Mouse (Mus musculus): ENCODE data around the gene Tnrc18. TPM values are rescaled to one million over a fixed set of nuclear protein-coding genes. Genes with fewer than 3 reads are reported as not detected.

Gene Tnrc18
- total and polyA plus RNA-seq, 3 experiments = 0.71 to 7.7 (median 5.2) TPM

GRCm38 (mm10) chr5:142678141-142678571, 139.3 kb downstream of the Tnrc18 start:
- DNase-seq (ENCODE audit: extremely low read depth) = no peak
- Histone ChIP-seq H3K27me3 (replicated peaks) (no peaks in the 10 kb centered on the region), H3K27ac (ENCODE audit: insufficient read depth, low read depth) (no peak overlapping the region), H3K4me1 (ENCODE audit: control insufficient read depth in 1 of 2, insufficient read depth in 2 of 2) (peaks cover 0 to 4% of the 10 kb centered on the region in 2 experiments; a peak in 1 of 4 replicates), H3K9ac (ENCODE audit: insufficient read depth, low read depth) (no peak overlapping the region), H3K4me3 (replicated peaks in 1 of 3; ENCODE audit: low read depth in 2 of 3, low read length in 2 of 3, poor library complexity in 1 of 3) (no peak overlapping the region), H3K4me2 (ENCODE audit: insufficient read depth, low read depth, poor library complexity, severe bottlenecking) (no peak overlapping the region), H3K79me2 (replicated peaks; ENCODE audit: control insufficient read depth, extremely low read depth, insufficient read depth, poor library complexity, severe bottlenecking) (no peaks in the 10 kb centered on the region), H3K9me3 (replicated peaks; ENCODE audit: low read length) (peaks cover 4% of the 10 kb centered on the region), H3K36me3 (replicated peaks in 1 of 2; ENCODE audit: control insufficient read depth in 1 of 2, insufficient read depth in 1 of 2, low read length in 1 of 2) (no peaks in the 10 kb centered on the region)
- dilution Hi-C loops (cut with MboI; ENCODE audit: extremely low pct_ligation_motif_present, extremely low pct_unique_long_range_greater_than_20kb, low sequenced_read_pairs) (no loop called here), in situ Hi-C loops (cut with MboI; ENCODE audit: low pct_ligation_motif_present, low pct_unique_long_range_greater_than_20kb, low sequenced_read_pairs) (no loop called here)
- no peak for TF ChIP-seq SIN3A (IDR thresholded peaks at IDR 0.05; ENCODE audit: low read length)

Other genes with a start within 250 kb of the Tnrc18 start
- not detected in 2 replicates for gene Mmd2, start 208.9 kb downstream of the Tnrc18 start, total RNA-seq (2012; rRNA removed)
- gene Mmd2, start 208.9 kb downstream of the Tnrc18 start, total RNA-seq (2014; rRNA removed) = not detected in 2 replicates
- gene Mmd2, start 208.9 kb downstream of the Tnrc18 start, polyA plus RNA-seq (2012; ENCODE audit: insufficient read length, low read depth) = not detected in 2 replicates
- 34.5 and 38.0 TPM in 2 replicates for gene Wipi2, start 190.0 kb downstream of the Tnrc18 start, total RNA-seq (2012; rRNA removed)
- 47.4 and 50.1 TPM in 2 replicates for gene Wipi2, start 190.0 kb downstream of the Tnrc18 start, total RNA-seq (2014; rRNA removed)
- 43.4 and 47.9 TPM in 2 replicates for gene Wipi2, start 190.0 kb downstream of the Tnrc18 start, polyA plus RNA-seq (2012; ENCODE audit: insufficient read length, low read depth)
- gene Slc29a4, start 125.2 kb downstream of the Tnrc18 start, total RNA-seq (2012; rRNA removed) = not detected in 2 replicates
- gene Slc29a4, start 125.2 kb downstream of the Tnrc18 start, total RNA-seq (2014; rRNA removed) = not detected in 2 replicates
- not detected in 2 replicates for gene Slc29a4, start 125.2 kb downstream of the Tnrc18 start, polyA plus RNA-seq (2012; ENCODE audit: insufficient read length, low read depth)
- gene Fbxl18, start 77.8 kb upstream of the Tnrc18 start, total RNA-seq (2012; rRNA removed) = 5.0 and 6.4 TPM in 2 replicates
- gene Fbxl18, start 77.8 kb upstream of the Tnrc18 start, total RNA-seq (2014; rRNA removed) = 2.3 and 3.7 TPM in 2 replicates
- 5.0 and 5.5 TPM in 2 replicates for gene Fbxl18, start 77.8 kb upstream of the Tnrc18 start, polyA plus RNA-seq (2012; ENCODE audit: insufficient read length, low read depth)
- gene Actb, start 89.1 kb upstream of the Tnrc18 start, total RNA-seq (2012; rRNA removed) = 4,756 and 5,246 TPM in 2 replicates
- gene Actb, start 89.1 kb upstream of the Tnrc18 start, total RNA-seq (2014; rRNA removed) = 3,882 and 4,152 TPM in 2 replicates
- gene Actb, start 89.1 kb upstream of the Tnrc18 start, polyA plus RNA-seq (2012; ENCODE audit: insufficient read length, low read depth) = 3,023 and 5,048 TPM in 2 replicates
- gene Fscn1, start 142.7 kb upstream of the Tnrc18 start, total RNA-seq (2012; rRNA removed) = 51.7 and 65.3 TPM in 2 replicates
- gene Fscn1, start 142.7 kb upstream of the Tnrc18 start, total RNA-seq (2014; rRNA removed) = 18.2 and 19.7 TPM in 2 replicates
- 70.4 and 75.7 TPM in 2 replicates for gene Fscn1, start 142.7 kb upstream of the Tnrc18 start, polyA plus RNA-seq (2012; ENCODE audit: insufficient read length, low read depth)

Data from CH12.LX (cell line).